Mouse (Mus musculus) natural killer cell, adult 2 months (primary cell): ENCODE measurements around the gene Mrvi1.
A peak's percentile ranks its signal among the peaks of the same experiment; 100 is the strongest.

Experiments used
- DNase-seq, 2 experiments: peaks; one replicate each; pipeline ENCODE4 v3.0.0; 2022; ENCODE audit warnings: low spot score in 2 of 2

Mrvi1 gene

GRCm38 (mm10) chr7:110981036-110981435, 1.2 kb downstream of the Mrvi1 start:
- no peak for DNase-seq

- DNase-seq = no peak
Observed at GRCm38 (mm10) chr7:110977699-110978392, 4.4 kb downstream of the Mrvi1 start.

GRCm38 (mm10) chr7:110973450-110973849, 8.8 kb downstream of the Mrvi1 start:
- DNase-seq = no peak

- no peak for DNase-seq
Observed at GRCm38 (mm10) chr7:110972796-110973195, 9.5 kb downstream of the Mrvi1 start.

GRCm38 (mm10) chr7:110967373-110967772, 14.9 kb downstream of the Mrvi1 start:
- no peak for DNase-seq

- DNase-seq = no peak
Observed at GRCm38 (mm10) chr7:110966853-110967252, 15.4 kb downstream of the Mrvi1 start.

- no peak for DNase-seq
Observed at GRCm38 (mm10) chr7:110965387-110965786, 16.9 kb downstream of the Mrvi1 start.

- no peak for DNase-seq
Observed at GRCm38 (mm10) chr7:110963655-110963997, 18.6 kb downstream of the Mrvi1 start.

- DNase-seq = no peak
Observed at GRCm38 (mm10) chr7:110962943-110963654, 19.2 kb downstream of the Mrvi1 start.

- no peak for DNase-seq
Observed at GRCm38 (mm10) chr7:110962497-110962896, 19.8 kb downstream of the Mrvi1 start.

GRCm38 (mm10) chr7:110956422-110957170, 25.7 kb downstream of the Mrvi1 start:
- DNase-seq = peak; percentile 59 to 67

GRCm38 (mm10) chr7:110955576-110955975, 26.7 kb downstream of the Mrvi1 start:
- DNase-seq = no peak

GRCm38 (mm10) chr7:110954072-110954858, 28.0 kb downstream of the Mrvi1 start:
- DNase-seq = no peak

- no peak for DNase-seq
Observed at GRCm38 (mm10) chr7:110953210-110953609, 29.1 kb downstream of the Mrvi1 start.

GRCm38 (mm10) chr7:110950621-110950925, 31.7 kb downstream of the Mrvi1 start:
- no peak for DNase-seq

GRCm38 (mm10) chr7:110949785-110950620, 32.3 kb downstream of the Mrvi1 start:
- DNase-seq = no peak

- no peak for DNase-seq
Observed at GRCm38 (mm10) chr7:110948579-110948978, 33.7 kb downstream of the Mrvi1 start.

GRCm38 (mm10) chr7:110947616-110948015, 34.6 kb downstream of the Mrvi1 start:
- DNase-seq = no peak

- peak in 1 of 2 experiments; percentile 38 for DNase-seq
Observed at GRCm38 (mm10) chr7:110946731-110947130, 35.5 kb downstream of the Mrvi1 start.

GRCm38 (mm10) chr7:110944321-110944720, 37.9 kb downstream of the Mrvi1 start:
- no peak for DNase-seq
